Mouse (Mus musculus) midbrain, embryonic 10.5 days (tissue): Measurements from ENCODE around the gene Vipr1. TPM values are rescaled to one million over a fixed set of nuclear protein-coding genes. Genes with fewer than 3 reads are reported as not detected.

Source experiments
- DNase-seq: peaks from one replicate; pipeline ENCODE4 v3.0.0-alpha.2; 2017; ENCODE audit warnings: low spot score
- H3K27ac ChIP-seq: fragments of 300-500 bp; sonication (generic); replicated peaks from 2 replicates; pipeline ENCODE4 v1.5.1; 2016; ENCODE audit warnings: mild to moderate bottlenecking
- H3K27me3 ChIP-seq: fragments of 300-500 bp; sonication (generic); 2 replicates; pipeline ENCODE4 v1.6.1; 2016; ENCODE audit warnings: low read depth, mild to moderate bottlenecking; ENCODE audit not compliant: poor library complexity, severe bottlenecking
- H3K36me3 ChIP-seq: fragments of 300-500 bp; sonication (generic); 2 replicates; pipeline ENCODE4 v1.6.1; 2016; ENCODE audit warnings: mild to moderate bottlenecking, moderate library complexity
- H3K4me1 ChIP-seq: fragments of 300-500 bp; sonication (generic); 2 replicates; pipeline ENCODE4 v1.6.1; 2016
- H3K4me3 ChIP-seq: fragments of 300-500 bp; sonication (generic); 2 replicates; pipeline ENCODE4 v1.5.1; 2016; ENCODE audit warnings: mild to moderate bottlenecking, moderate library complexity
- H3K9me3 ChIP-seq: fragments of 300-500 bp; sonication (generic); replicated peaks from 2 replicates; pipeline ENCODE4 v1.6.1; 2016; ENCODE audit warnings: mild to moderate bottlenecking
- WGBS: fragments of 180-500 bp; shearing (Covaris S2); methylation state at CpG from one replicate; pipeline ENCODE4 v1.1.7; 2016; 5-methylcytosine and 5-hydroxymethylcytosine counted together
- polyA plus RNA-seq: library from polyadenylated mRNA; unstranded; fragments of >200 nt; fragmentation: Nextera tagmentation; extraction: Ambion mirVana; gene quantifications from 2 replicates; pipeline ENCODE4 v1.2.1, GENCODE M21; 2016

The Vipr1 gene
- polyA plus RNA-seq, 1 experiment from 2014 or later, result 0.80 TPM

DNA sequence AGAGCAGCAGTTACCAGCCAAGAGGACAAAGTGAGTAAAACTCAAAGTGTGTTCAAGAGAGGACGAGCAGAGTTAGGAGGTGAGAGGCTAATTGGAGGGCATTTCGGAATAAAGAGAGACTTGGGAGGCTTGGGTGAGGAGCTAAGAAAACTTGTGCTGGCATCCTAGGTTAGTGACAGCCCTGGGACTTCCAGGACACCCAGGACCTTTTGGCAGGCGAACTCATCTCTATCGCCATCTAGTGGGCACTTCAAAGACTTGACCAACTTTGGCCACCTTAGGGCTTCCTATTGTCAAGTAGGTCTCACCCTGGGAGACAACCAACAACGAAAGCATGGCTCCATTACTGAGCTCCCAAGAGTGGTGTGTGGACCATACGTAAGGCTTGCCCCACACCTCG lies 28.8 kb downstream of the Vipr1 start:
- H3K36me3 ChIP-seq, result no peaks in the 10 kb centered on the region
- H3K27me3 ChIP-seq, result peaks cover 49% of the 10 kb centered on the region
- 23% methylated on average over 7 of the region's 7 CpGs for WGBS
- peaks cover 55% of the 10 kb centered on the region for H3K4me1 ChIP-seq
- H3K27ac ChIP-seq, result no peak overlapping the region
- no peaks in the 10 kb centered on the region for H3K9me3 ChIP-seq
- DNase-seq, result peak; percentile 58
- no peak overlapping the region for H3K4me3 ChIP-seq

GRCm38 (mm10) chr9:121672311-121672710 lies 29.8 kb downstream of the Vipr1 start:
- WGBS, result 83% methylated on average over 5 of the region's 5 CpGs
- no peak for DNase-seq
- Histone ChIP-seq H3K36me3 (no peaks in the 10 kb centered on the region), H3K9me3 (no peaks in the 10 kb centered on the region), H3K4me3 (no peak overlapping the region), H3K27ac (no peak overlapping the region), H3K27me3 (peaks cover 39% of the 10 kb centered on the region), H3K4me1 (peaks cover 52% of the 10 kb centered on the region)

DNA sequence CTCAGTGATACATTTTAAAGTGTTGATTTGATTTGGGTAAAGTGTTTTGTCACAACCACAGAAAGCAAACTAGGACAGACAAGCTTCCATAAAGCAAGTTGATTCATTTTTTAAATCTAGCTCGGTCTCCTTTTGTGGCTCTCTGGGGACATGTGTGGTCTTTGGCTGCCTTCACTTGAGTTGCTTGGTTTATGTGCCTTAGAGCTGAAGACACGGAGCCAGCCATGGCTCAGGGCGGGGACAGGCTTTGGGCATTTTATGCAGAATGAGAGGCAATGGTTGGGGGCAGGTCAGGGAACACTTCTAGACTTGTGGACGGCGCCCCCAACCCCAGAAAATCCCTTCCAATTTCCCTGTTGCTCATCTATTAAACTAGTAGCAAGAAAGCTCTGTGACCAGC lies 31.2 kb downstream of the Vipr1 start:
- Histone ChIP-seq H3K9me3 (no peaks in the 10 kb centered on the region), H3K4me1 (peaks cover 46% of the 10 kb centered on the region), H3K4me3 (no peak overlapping the region), H3K27me3 (peaks cover 25% of the 10 kb centered on the region), H3K27ac (0 out of 2 replicates have a peak overlapping the region, but pooled peaks have one; percentile 13), H3K36me3 (no peaks in the 10 kb centered on the region)
- no peak for DNase-seq
- WGBS, result 85% methylated on average over 5 of the region's 5 CpGs

GRCm38 (mm10) chr9:121675011-121675410 lies 32.5 kb downstream of the Vipr1 start:
- Histone ChIP-seq H3K4me1 (peaks cover 36% of the 10 kb centered on the region), H3K27ac (no peak overlapping the region), H3K4me3 (no peak overlapping the region), H3K36me3 (no peaks in the 10 kb centered on the region), H3K27me3 (peaks cover 12% of the 10 kb centered on the region), H3K9me3 (no peaks in the 10 kb centered on the region)
- 90% methylated on average over 9 of the region's 9 CpGs for WGBS
- DNase-seq, result no peak

GRCm38 (mm10) chr9:121675556-121675955 lies 33.0 kb downstream of the Vipr1 start:
- Histone ChIP-seq H3K27me3 (peaks cover 7% of the 10 kb centered on the region), H3K9me3 (no peaks in the 10 kb centered on the region), H3K36me3 (no peaks in the 10 kb centered on the region), H3K4me1 (peaks cover 31% of the 10 kb centered on the region), H3K27ac (no peak overlapping the region), H3K4me3 (no peak overlapping the region)
- DNase-seq, result no peak
- WGBS, result 94% methylated on average over 2 of the region's 2 CpGs

DNA sequence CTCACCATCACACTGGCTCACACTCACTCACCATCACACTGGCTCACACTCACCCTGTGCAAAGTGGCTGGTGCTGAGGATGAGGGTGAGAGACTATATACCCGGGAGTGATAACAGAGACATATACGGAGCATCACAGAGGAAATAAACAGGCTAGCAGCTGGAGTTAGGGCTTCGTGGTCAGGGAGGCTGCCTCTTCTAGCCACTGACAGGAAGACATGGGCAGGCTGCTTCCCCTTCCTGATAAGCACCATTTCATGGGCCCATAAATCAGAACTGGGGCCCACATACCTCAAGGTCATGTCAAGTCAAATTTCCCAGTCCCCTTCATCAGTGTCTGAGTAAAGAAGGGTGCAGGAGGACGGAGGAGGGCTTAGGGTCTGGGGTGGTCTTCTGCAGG lies 34.6 kb downstream of the Vipr1 start:
- WGBS, result 85% methylated on average over 4 of the region's 4 CpGs
- H3K4me3 ChIP-seq, result no peak overlapping the region
- H3K27me3 ChIP-seq, result no peaks in the 10 kb centered on the region
- H3K9me3 ChIP-seq, result no peaks in the 10 kb centered on the region
- H3K36me3 ChIP-seq, result peaks cover 8% of the 10 kb centered on the region
- no peak overlapping the region for H3K27ac ChIP-seq
- H3K4me1 ChIP-seq, result peaks cover 18% of the 10 kb centered on the region
- no peak for DNase-seq

GRCm38 (mm10) chr9:121677476-121677875 lies 35.0 kb downstream of the Vipr1 start:
- no peak for DNase-seq
- peak overlapping the region; percentile 42; the same call in 1 of the 2 replicates for H3K27ac ChIP-seq
- no peak overlapping the region for H3K4me3 ChIP-seq
- H3K9me3 ChIP-seq, result no peaks in the 10 kb centered on the region
- WGBS, result 85% methylated on average over 8 of the region's 8 CpGs
- H3K27me3 ChIP-seq, result no peaks in the 10 kb centered on the region
- peaks cover 14% of the 10 kb centered on the region for H3K4me1 ChIP-seq
- H3K36me3 ChIP-seq, result peaks cover 12% of the 10 kb centered on the region

GRCm38 (mm10) chr9:121679549-121679948 lies 37.0 kb downstream of the Vipr1 start:
- WGBS, result 19% methylated on average over 6 of the region's 6 CpGs
- Histone ChIP-seq H3K36me3 (peaks cover 31% of the 10 kb centered on the region), H3K9me3 (no peaks in the 10 kb centered on the region), H3K27ac (0 out of 2 replicates have a peak overlapping the region, but pooled peaks have one; percentile 34), H3K27me3 (no peaks in the 10 kb centered on the region), H3K4me3 (no peak overlapping the region), H3K4me1 (peaks cover 14% of the 10 kb centered on the region)
- peak; percentile 53 for DNase-seq

GRCm38 (mm10) chr9:121681191-121681590 lies 38.7 kb downstream of the Vipr1 start:
- WGBS, result 86% methylated on average over 8 of the region's 8 CpGs
- peaks cover 45% of the 10 kb centered on the region for H3K36me3 ChIP-seq
- no peak overlapping the region for H3K4me3 ChIP-seq

DNA sequence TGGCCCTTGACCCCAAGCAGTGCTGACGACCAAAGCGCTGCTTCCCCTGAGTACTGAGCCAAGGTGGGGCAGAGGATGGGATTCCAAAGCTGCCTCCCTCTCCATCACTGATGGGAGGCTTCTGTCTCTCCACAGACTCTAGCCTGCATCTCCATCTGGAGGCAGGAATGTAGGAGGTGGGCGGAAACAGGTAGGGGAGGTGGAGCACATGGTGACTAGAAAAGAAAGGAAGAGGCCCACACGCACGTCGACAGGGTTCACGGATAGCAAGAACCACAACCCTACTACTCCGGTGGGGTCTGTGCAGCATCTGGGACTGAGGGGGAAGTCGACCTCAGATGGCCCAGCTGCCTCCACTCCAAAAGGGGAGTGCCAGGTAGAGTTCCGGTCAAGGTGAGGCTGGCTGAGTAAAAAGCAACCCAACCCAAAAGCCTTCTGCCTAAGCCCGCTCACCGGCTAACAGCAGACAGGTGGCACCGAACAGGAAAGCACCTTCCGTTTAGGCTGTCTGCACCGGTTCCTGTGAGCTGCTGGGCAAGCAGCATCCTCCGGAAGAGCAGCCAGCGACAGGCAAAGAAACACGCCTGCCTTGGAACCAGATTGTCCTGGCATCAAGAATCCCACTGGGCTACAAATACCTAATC lies 39.6 kb downstream of the Vipr1 start:
- H3K27me3 ChIP-seq, result no peaks in the 10 kb centered on the region
- H3K36me3 ChIP-seq, result peaks cover 52% of the 10 kb centered on the region
- 74% methylated on average over 18 of the region's 18 CpGs for WGBS
- 0 out of 2 replicates have a peak, but pooled peaks cover 6% of the 10 kb centered on the region for H3K4me1 ChIP-seq
- no peak overlapping the region for H3K27ac ChIP-seq
- DNase-seq, result no peak
- no peak overlapping the region for H3K4me3 ChIP-seq
- no peaks in the 10 kb centered on the region for H3K9me3 ChIP-seq

More at GRCm38 (mm10) chr9:121681191-121681590, 38.7 kb downstream of the Vipr1 start:
- peaks cover 11% of the 10 kb centered on the region for H3K4me1 ChIP-seq
- H3K27me3 ChIP-seq, result no peaks in the 10 kb centered on the region
- no peak overlapping the region for H3K27ac ChIP-seq
- no peaks in the 10 kb centered on the region for H3K9me3 ChIP-seq
- no peak for DNase-seq

DNA sequence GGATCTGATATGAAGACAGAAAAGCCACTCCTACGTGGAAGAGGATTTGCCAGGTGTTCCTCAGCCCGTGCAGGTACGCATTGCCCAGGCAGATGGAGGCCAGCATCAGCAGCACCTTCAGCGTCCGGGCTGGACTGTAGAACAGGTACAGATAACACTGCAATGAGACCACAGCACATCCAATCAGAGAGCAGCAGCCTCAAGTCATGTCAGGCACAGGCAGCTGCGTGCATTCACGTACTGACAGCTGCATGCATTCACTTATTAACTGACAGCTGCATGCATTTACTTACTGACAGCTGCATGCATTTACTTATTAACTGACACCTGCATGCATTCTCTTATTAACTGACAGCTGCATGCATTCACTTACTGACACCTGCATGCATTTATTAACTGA lies 42.2 kb downstream of the Vipr1 start:
- WGBS, result 84% methylated on average over 7 of the region's 7 CpGs
- Histone ChIP-seq H3K4me3 (no peak overlapping the region), H3K27me3 (no peaks in the 10 kb centered on the region), H3K36me3 (peaks cover 78% of the 10 kb centered on the region), H3K27ac (no peak overlapping the region), H3K9me3 (no peaks in the 10 kb centered on the region), H3K4me1 (peaks cover under 1% of the 10 kb centered on the region)
- DNase-seq, result no peak

DNA sequence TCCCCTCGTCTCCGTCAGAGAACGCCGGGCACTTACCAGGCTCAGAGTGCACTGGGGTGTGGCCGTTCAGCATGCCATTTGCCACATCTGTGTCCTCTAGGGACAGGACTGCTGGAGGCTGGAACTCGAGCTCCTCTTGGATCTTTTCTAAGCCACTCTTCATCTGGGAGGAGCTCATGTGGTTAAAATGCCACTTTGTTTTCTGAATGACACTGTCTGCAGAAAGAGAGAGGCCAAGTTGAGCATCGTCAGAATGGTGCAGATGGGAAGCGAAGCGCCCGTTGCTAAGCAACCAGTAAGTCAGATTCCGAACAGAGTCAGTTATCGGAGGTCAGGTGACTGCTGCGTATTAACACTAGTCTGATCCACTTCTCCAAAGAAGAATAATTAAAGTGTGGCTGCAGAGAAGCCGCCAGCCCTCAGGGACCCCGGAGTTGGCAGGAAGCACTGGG lies 47.7 kb downstream of the Vipr1 start:
- Histone ChIP-seq H3K4me1 (peaks cover 21% of the 10 kb centered on the region), H3K27ac (peak overlapping the region; percentile 59), H3K9me3 (no peaks in the 10 kb centered on the region), H3K36me3 (peaks cover 92% of the 10 kb centered on the region), H3K27me3 (no peaks in the 10 kb centered on the region), H3K4me3 (peak overlapping the region; percentile 11; the same call in 1 of the 2 replicates)
- DNase-seq, result peak; percentile 21
- 77% methylated on average over 15 of the region's 15 CpGs for WGBS

GRCm38 (mm10) chr9:121690734-121691133 lies 48.2 kb downstream of the Vipr1 start:
- DNase-seq, result no peak
- H3K27me3 ChIP-seq, result no peaks in the 10 kb centered on the region
- peak overlapping the region; percentile 59 for H3K27ac ChIP-seq
- H3K4me3 ChIP-seq, result no peak overlapping the region
- peaks cover 21% of the 10 kb centered on the region for H3K4me1 ChIP-seq
- WGBS, result 89% methylated on average over 7 of the region's 7 CpGs
- H3K9me3 ChIP-seq, result no peaks in the 10 kb centered on the region
- H3K36me3 ChIP-seq, result peaks cover 90% of the 10 kb centered on the region
